Mouse (Mus musculus) cerebellum, adult 8-10 months (tissue): ENCODE measurements around the gene Pigq.

Experiments
- DNase-seq: peaks from one replicate; pipeline ENCODE4 v3.0.0; 2022

Gene Pigq

GRCm38 (mm10) chr17:25957586-25958051 is 12.9 kb upstream of the Pigq start:
- no peak for DNase-seq

- no peak for DNase-seq
These were observed 11.9 kb upstream of the Pigq start for GRCm38 (mm10) chr17:25956631-25957030.

GRCm38 (mm10) chr17:25956201-25956600 is 11.5 kb upstream of the Pigq start:
- DNase-seq = peak; percentile 84

GRCm38 (mm10) chr17:25955736-25956135 is 11.0 kb upstream of the Pigq start:
- DNase-seq = no peak

GRCm38 (mm10) chr17:25954671-25955070 is 9.9 kb upstream of the Pigq start:
- DNase-seq = no peak

GRCm38 (mm10) chr17:25953161-25953560 is 8.4 kb upstream of the Pigq start:
- peak; percentile 70 for DNase-seq

GRCm38 (mm10) chr17:25951803-25952623 is 7.3 kb upstream of the Pigq start, which contains the start of gene A930017K11Rik:
Gene A930017K11Rik, minus strand, starts transcription at chr17:25952565.
- DNase-seq = no peak

- peak; percentile 56 for DNase-seq
These were observed 6.6 kb upstream of the Pigq start for GRCm38 (mm10) chr17:25951225-25951802.

GRCm38 (mm10) chr17:25950706-25951105 is 6.0 kb upstream of the Pigq start:
- DNase-seq = no peak

GRCm38 (mm10) chr17:25949981-25950380 is 5.2 kb upstream of the Pigq start:
- no peak for DNase-seq

- no peak for DNase-seq
These were observed 3.3 kb upstream of the Pigq start for GRCm38 (mm10) chr17:25948051-25948450.

- no peak for DNase-seq
These were observed 2.8 kb upstream of the Pigq start for GRCm38 (mm10) chr17:25947576-25947975.

- DNase-seq = no peak
These were observed 2.2 kb upstream of the Pigq start for GRCm38 (mm10) chr17:25946891-25947290.

- DNase-seq = no peak
These were observed 1.6 kb upstream of the Pigq start for GRCm38 (mm10) chr17:25946349-25946748.

GRCm38 (mm10) chr17:25945517-25946155 is 900 bp upstream of the Pigq start:
- DNase-seq = no peak

GRCm38 (mm10) chr17:25943769-25944168 is 967 bp downstream of the Pigq start:
- no peak for DNase-seq

GRCm38 (mm10) chr17:25943221-25943620 is 1.5 kb downstream of the Pigq start:
- no peak for DNase-seq

GRCm38 (mm10) chr17:25942597-25943151 is 2.1 kb downstream of the Pigq start:
- DNase-seq = no peak

GRCm38 (mm10) chr17:25941511-25942241 is 3.1 kb downstream of the Pigq start:
- DNase-seq = peak; percentile 82

- no peak for DNase-seq
These were observed 10.2 kb downstream of the Pigq start for GRCm38 (mm10) chr17:25934526-25934925.

GRCm38 (mm10) chr17:25925348-25925747 is 19.4 kb downstream of the Pigq start:
- DNase-seq = no peak

- no peak for DNase-seq
These were observed 22.6 kb downstream of the Pigq start for GRCm38 (mm10) chr17:25922120-25922519.
